Mouse (Mus musculus) heart, adult 18-20 months (tissue): ENCODE measurements around the gene Odf4. TPM values are rescaled to one million over a fixed set of nuclear protein-coding genes. Genes with fewer than 3 reads are reported as not detected.

Experiments used
- DNase-seq, 2 experiments: peaks; one replicate each; pipeline ENCODE4 v3.0.0; 2021 to 2022; ENCODE audit warnings: mixed read lengths in 1 of 2
- total RNA-seq, 2 experiments: library from RNA; stranded (reverse); gene quantifications; 2 replicates each; pipeline ENCODE4 v1.2.3; 2021

Gene Odf4
- total RNA-seq, 2 experiments from 2014 or later: not detected

GRCm38 (mm10) chr11:68902367-68902766, 24.5 kb downstream of the Odf4 start:
- no peak for DNase-seq

DNA sequence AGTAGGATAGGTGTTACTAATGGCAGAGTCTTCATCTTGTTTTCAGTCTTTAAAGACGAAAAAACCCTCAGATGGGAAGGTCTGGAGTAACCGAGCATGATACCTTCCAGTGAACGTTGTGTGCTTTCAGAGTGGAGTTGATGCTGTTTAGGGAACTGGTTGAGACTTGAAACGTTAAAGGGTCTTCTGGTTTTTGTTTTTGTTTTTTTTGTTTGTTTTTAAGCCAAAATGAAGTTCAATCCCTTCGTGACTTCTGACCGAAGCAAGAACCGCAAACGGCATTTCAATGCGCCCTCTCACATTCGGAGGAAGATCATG, 24.9 kb downstream of the Odf4 start:
- no peak for DNase-seq

- DNase-seq: peak; percentile 98 to 100
Observed at GRCm38 (mm10) chr11:68901351-68902046, 25.4 kb downstream of the Odf4 start, which contains the start of gene Rpl26. Gene Rpl26 (plus strand): TSS chr11:68901583.

DNA sequence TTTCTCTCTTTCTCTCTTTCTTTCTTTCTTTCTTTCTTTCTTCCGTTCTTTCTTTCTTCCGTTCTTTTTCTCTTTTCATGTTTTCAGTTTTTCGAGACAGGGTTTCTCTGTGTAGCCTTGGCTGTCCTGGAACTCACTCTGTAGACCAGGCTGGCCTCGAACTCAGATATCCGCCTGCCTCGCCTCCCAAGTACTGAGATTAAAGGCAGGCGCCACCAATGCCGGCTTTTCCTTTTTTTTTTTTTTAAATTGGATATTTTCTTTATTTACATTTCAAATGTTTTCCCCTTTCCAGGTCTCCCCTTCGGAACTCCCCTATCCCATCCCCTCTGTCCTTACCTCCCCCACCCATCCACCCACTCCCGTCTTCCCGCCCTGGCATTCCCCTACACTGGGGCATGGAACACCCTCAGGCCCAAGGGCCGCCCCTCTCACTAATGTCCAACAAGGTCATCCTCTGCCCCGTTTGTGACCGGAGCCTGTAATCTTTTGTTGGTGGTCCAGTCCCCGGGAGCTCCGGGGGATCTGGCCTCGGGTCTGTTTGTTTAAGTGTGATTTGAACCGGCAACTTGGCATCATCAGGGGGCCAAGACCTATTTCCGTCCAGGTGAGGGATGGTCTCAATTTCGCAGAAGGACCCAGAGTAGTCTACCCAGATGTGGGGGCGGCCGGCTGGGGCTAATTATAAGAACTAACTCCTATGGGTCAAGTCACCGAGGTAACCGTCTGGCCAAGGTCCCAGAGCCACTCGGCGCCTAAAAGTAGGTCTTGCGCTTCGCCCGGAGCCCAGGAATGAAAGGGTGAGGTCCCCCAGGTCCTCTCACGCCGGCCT, 26.1 kb downstream of the Odf4 start:
- DNase-seq: peak in 1 of 2 experiments; percentile 17

GRCm38 (mm10) chr11:68899815-68900214, 27.1 kb downstream of the Odf4 start:
- no peak for DNase-seq

- no peak for DNase-seq
Observed at GRCm38 (mm10) chr11:68898790-68899189, 28.1 kb downstream of the Odf4 start.

DNA sequence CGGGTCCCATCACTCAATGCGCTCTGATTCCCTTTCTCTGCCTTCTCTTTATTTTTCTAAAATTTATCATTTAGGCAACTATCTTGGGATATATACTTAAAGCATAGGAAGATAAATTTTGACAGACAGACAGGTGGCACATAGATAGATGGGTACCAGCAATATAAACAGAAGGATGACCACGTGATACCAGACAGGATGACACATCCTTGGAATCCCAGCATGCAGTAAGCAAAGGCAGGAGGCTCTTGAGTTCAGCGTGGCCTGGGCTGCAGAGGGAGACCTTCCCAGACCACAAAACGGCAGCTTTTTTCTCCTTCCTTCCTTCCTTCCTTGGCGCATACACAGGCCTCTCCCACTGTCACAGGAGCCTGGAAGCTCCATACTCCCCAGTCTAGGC, 29.0 kb downstream of the Odf4 start:
- no peak for DNase-seq

DNA sequence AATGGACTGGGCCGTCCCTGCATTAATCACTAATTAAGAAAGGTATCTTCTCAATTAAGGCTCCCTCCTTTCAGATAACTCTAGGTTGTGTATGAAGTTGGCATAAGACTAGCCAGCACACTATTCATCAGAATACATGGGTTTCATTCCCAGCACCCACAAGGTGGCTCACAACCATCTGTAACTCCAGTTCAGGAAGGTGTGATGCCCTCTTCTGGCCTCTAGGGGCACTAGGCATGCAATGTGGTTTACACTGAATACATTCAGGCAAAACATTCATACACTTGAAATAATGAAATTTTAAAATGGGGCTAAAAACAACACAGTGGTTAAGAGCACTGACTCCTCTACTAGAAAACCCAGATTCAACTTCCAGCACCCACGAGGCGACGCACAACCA, 29.8 kb downstream of the Odf4 start:
- peak; percentile 32 to 44 for DNase-seq

DNA sequence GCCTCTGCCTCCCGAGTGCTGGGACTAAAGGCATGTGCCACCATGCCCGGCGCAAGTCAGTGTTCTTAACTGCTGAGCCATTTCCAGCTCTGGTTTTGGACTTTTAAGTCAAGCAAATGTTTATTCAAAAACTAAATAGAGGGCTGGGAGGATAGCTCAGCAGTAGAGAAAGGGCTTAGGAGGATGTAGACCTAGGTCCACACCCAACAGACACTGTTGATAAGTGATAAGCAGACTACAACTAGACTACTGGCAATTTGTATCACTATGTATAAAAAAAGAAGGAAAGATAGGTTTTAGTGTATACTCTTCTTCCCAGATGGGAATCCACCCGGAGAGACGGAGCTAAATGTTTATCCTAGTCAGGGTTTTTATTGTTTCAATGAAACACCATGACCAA, 30.6 kb downstream of the Odf4 start:
- no peak for DNase-seq

DNA sequence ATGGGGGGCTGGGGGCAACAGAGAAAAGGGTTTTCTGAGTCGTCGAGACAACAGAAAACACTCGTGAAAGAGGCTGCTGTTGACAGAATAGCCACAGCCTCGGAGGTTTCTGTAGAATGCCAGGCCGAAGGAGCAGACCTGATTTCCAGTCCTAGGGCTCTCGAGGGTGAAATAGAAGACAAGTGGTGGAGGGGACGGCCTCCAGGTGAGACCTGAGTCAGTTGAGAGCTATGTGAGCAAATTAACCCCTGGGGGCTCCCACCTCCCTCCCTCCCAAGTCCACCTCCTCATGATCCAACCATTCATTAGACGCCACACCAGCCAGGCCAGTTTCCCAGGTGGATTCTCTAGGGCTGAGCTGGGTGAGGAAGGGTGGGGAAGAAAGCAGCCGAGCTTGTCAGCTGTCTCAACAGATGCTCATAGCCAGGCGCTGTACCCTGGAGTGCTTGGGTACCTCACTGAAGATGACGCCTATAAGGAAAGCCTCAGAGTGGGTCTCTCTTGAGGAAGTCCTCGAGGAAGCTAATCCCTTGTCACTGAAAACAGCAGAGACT, 32.9 kb downstream of the Odf4 start:
- no peak for DNase-seq

DNA sequence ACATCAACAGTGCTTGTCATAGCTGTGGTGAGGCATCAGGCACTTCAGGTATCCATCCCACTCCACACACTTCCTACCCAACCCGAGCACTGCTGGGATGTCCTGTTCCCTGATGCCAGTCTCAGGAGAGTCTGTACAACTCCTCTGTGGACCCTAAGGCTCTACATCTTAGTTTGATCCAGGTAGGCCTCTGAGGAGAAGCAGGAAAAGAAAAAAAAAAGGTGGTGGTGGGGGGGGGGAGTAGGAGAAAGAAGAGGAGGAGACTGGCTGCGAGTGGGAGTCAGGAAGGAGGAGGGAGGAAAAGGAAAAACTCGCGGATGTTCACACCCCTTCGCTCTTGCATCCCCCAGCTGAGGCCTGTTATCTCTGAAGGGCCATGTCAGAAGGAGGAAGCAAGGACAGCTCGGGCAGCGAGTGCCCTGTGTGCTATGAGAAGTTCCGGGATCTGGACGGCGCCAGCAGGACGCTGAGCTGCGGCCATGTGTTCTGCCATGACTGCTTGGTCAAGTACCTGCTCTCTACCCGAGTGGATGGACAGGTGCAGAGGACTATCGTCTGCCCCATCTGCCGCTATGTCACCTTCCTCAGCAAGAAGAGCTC, 34.5 kb downstream of the Odf4 start:
- DNase-seq: no peak

- DNase-seq: no peak
Observed at GRCm38 (mm10) chr11:68891823-68892222, 35.1 kb downstream of the Odf4 start.

DNA sequence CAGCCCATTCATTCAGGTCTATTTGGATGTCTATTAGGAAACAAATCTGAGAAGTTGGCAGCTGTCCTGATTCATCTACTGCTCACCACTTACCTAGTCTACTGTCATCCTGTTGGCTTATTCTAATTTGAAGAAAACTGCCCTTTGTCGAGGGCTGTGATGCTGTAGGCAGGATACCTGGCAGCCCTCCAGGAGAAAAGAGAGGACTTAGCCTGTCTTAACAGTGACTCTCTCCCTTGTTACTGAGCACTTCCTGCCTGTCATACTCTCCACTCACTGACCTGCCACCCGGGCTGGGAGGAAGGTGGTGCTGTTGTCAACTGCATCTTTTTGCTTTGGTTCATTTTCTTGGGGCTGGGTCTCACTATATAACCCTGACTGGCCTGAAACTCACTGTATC, 36.3 kb downstream of the Odf4 start:
- no peak for DNase-seq

DNA sequence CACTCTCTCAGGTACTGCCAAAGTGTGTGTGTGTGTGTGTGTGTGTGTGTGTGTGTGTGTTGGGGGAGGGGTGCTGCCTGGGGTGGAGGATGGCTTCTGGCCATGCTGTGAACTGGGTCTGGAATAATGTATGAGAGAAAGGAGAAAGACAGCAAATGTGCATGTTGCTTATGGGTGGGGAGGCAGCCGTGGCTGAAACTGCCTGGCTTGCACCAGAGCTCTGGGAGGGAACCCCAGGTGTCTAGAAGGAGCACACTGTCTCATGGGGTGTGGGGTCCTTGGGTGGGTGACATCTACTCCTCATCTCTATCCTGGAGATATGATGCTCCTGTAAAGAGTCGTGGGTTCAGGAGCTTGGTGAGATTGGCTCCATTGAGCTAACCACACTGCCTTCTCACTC, 38.2 kb downstream of the Odf4 start:
- no peak for DNase-seq

GRCm38 (mm10) chr11:68888253-68888652, 38.6 kb downstream of the Odf4 start, which contains the start of gene Rnf222:
Gene Rnf222 (plus strand): TSS chr11:68888553.
- no peak for DNase-seq

DNA sequence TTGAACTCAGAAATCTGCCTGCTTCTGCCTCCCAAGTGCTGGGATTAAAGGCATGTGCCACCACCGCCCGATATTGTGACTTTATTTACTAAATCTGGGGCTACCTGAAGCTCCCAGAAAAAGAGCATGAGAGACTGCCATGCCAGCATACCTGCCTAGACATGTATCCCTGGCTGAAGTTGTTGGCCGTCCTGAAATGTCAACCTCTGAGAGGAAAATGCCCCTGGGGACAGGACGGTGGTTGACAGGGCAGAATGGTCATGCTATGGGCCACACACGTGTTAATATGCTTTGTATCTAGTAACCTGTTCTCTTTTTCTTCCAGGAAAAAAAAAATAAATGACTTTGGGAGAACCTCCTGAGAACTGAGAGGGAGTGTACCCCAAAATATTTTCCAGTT, 40.8 kb downstream of the Odf4 start:
- no peak for DNase-seq

DNA sequence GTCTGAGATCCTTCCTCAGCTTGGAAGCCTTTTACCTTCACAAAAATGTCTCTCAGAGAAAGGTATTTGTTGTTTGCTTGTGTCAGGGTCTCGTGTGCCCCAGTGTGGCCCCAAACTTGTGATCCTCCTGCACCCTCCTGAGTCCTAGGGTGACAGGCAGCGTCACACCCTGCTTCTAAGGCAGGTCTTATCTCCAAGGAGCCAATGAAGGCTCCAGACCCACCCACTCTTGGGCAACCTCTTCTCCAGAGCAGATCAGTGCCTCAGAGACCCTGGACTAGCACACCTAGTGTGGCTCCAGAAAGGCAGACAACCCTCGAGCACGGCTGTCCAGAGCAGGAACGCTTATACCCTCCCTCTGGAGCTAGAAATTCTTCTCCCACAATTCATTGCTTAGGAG, 42.5 kb downstream of the Odf4 start:
- DNase-seq: no peak

- no peak for DNase-seq
Observed at GRCm38 (mm10) chr11:68883843-68884242, 43.0 kb downstream of the Odf4 start.

DNA sequence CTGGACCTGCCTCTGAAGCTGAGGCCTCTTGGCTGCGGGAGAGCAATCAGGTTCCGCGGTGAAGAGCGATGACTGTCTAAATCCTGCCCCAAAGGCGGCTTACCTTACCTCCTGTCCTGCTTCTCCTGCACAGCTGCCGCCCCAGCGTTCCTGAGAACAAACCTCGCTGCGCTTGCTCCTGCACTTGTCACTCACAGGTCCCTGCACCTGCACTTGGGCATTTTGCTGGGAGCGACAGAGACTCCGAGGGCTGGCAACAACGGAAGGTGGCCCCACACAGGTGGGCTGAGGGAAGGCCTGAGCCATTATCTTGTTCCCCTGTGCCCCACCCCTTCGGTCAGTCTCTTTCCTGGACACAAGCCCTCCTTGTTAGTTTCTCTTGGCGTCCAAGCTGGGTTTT, 44.8 kb downstream of the Odf4 start:
- DNase-seq: no peak

DNA sequence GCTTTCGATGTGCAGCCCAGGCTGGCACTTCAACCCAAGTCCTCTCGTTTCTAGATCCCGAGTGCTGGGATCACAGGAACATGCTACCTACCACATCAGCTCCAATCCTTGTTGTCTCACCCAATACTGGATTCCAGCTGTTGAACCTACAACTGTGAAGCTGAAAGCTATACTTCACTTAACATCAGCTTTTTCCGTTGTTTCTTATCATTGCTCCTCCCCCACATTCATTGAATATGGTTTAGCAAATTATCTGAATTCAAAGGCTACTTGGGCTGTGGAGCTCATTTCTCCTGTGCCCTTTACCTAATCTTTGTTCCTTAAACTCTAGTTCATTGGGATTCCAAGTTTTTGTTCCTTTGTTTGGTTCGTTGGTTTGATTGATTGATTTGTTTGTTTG, 48.1 kb downstream of the Odf4 start:
- DNase-seq: no peak

- DNase-seq: peak; percentile 66 to 80
Observed at GRCm38 (mm10) chr11:68874841-68875240, 52.0 kb downstream of the Odf4 start.
